Mouse (Mus musculus): ENCODE data around the gene Rdm1. TPM values are rescaled to one million over a fixed set of nuclear protein-coding genes. Genes with fewer than 3 reads are reported as not detected.

The Rdm1 gene
- polyA plus RNA-seq, 1 experiment from 2014 or later = 9.4 TPM

DNA sequence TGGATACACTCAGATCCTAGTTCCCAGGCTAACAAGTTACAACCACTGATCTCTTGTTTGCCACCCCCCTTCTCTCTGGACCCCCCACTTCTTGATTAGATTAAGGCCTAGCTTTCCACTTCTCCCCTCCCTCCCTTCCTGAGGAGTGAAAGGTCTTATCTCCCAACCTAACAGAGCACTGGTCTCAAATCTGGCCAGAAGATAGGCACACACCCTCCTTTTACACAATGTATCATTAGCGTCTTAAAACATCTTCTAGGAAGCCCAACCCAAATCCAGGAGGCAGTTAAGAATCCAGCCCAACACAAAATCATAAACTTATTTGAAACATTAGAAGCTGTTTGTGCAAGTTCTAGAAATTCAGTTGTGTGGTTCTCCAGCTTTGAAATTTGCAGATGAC is 43.3 kb downstream of the Rdm1 start:
- no peaks in the 10 kb centered on the region for H3K36me3 ChIP-seq (ENCODE audit: control insufficient read depth, insufficient read depth, low read length)
- no peak overlapping the region for H3K9ac ChIP-seq (replicated peaks; ENCODE audit: low read depth, low read length)
- ATAC-seq (ENCODE audit: low read depth) = no peak
- H3K4me1 ChIP-seq (ENCODE audit: control insufficient read depth, insufficient read depth, low read length) = no peaks in the 10 kb centered on the region
- no peaks in the 10 kb centered on the region for H3K9me3 ChIP-seq (ENCODE audit: control insufficient read depth, low read length)
- no peak overlapping the region for H3K27ac ChIP-seq (ENCODE audit: low read depth, low read length)
- no peak overlapping the region for H3K4me2 ChIP-seq (ENCODE audit: low read depth, low read length)
- no peak overlapping the region for H3K4me3 ChIP-seq (ENCODE audit: low read depth, low read length)
- H3K27me3 ChIP-seq (ENCODE audit: control insufficient read depth, insufficient read depth, low read length) = no peaks in the 10 kb centered on the region
- WGBS = 89% methylated on average over 1 of the region's 1 CpGs

DNA sequence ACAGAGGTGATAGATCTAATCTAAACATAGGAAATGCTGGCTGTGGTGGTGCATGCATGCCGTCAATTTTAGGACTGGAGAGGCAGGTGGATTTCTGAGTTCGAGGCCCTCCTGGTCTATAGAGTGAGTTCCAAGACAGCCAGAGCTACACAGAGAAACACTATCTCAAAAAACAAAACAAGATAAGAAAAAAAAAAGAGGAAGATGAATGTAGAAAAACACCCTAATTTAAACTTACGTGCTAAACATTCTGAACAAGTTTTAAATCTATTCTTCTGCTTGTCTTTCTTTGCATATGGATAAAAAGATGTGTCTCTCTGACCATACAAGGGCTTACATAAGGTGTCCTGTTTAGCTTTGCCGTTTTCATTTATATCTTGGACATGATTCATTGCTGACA is 44.3 kb downstream of the Rdm1 start:
- H3K9ac ChIP-seq (replicated peaks; ENCODE audit: low read depth, low read length) = no peak overlapping the region
- H3K27ac ChIP-seq (ENCODE audit: low read depth, low read length) = no peak overlapping the region
- ATAC-seq (ENCODE audit: low read depth) = no peak
- no peaks in the 10 kb centered on the region for H3K27me3 ChIP-seq (ENCODE audit: control insufficient read depth, insufficient read depth, low read length)
- H3K4me2 ChIP-seq (ENCODE audit: low read depth, low read length) = no peak overlapping the region
- no peaks in the 10 kb centered on the region for H3K36me3 ChIP-seq (ENCODE audit: control insufficient read depth, insufficient read depth, low read length)
- H3K9me3 ChIP-seq (ENCODE audit: control insufficient read depth, low read length) = no peaks in the 10 kb centered on the region
- WGBS = 87% methylated on average over 4 of the region's 4 CpGs
- no peaks in the 10 kb centered on the region for H3K4me1 ChIP-seq (ENCODE audit: control insufficient read depth, insufficient read depth, low read length)
- H3K4me3 ChIP-seq (ENCODE audit: low read depth, low read length) = no peak overlapping the region

DNA sequence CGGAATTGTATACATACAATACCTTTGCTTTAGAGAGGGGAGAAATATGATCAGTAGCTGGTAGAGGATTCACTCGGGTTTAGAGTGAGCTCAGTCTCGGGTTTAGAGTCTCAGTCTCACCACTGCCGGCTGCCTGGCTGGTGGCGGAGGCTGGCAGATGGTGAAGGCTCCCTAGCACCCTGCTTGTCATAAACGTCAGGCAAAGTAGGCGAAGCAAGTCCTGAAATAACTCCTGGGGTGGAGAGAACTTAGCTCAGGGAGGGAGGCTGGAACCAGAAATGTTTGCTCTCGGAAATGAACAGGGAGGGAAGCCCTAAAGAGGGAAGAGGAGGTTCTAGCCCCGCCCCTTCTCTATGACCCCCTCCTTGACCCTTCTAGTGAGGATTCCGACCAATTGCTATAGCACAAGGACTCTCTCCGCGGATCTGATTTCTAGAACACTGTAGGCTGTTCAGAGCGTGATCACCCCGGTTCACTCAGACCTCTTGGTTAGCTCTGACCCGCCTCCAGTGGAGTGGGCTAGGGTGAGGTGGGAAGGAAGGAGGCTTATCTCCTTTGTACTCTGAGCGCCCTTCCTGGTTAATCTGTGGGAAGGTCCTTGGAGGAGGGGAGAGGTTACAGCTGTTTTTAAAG is 46.1 kb downstream of the Rdm1 start:
- ATAC-seq (ENCODE audit: low read depth) = no peak

DNA sequence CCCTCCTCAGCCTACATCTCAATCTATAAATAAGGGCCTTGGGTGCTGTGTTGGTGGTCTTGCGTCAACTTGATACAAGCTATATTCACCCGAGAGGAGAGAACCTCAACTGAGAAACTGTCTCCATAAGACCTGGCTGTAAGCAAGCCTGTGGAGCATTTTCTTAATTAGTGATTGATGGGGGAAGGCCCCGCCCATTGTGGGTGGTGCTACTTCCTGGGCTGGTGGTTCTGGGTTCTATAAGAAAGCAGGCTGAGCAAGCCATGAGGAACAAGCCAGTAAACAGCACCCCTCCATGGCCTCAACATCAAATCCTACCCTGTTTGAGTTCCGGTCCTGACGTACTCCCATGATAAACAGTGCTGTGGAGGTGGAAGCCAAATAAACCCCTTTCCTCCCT is 47.1 kb downstream of the Rdm1 start:
- Histone ChIP-seq H3K9ac (replicated peaks; ENCODE audit: low read depth, low read length) (no peak overlapping the region), H3K36me3 (ENCODE audit: control insufficient read depth, insufficient read depth, low read length) (no peaks in the 10 kb centered on the region), H3K27ac (ENCODE audit: low read depth, low read length) (no peak overlapping the region), H3K4me2 (ENCODE audit: low read depth, low read length) (no peak overlapping the region), H3K9me3 (ENCODE audit: control insufficient read depth, low read length) (no peaks in the 10 kb centered on the region), H3K27me3 (ENCODE audit: control insufficient read depth, insufficient read depth, low read length) (no peaks in the 10 kb centered on the region), H3K4me3 (ENCODE audit: low read depth, low read length) (no peak overlapping the region), H3K4me1 (ENCODE audit: control insufficient read depth, insufficient read depth, low read length) (no peaks in the 10 kb centered on the region)
- WGBS = 90% methylated on average over 5 of the region's 5 CpGs
- no peak for ATAC-seq (ENCODE audit: low read depth)

More for the DNA sequence above, 46.1 kb downstream of the Rdm1 start:
- Histone ChIP-seq H3K36me3 (ENCODE audit: control insufficient read depth, insufficient read depth, low read length) (no peaks in the 10 kb centered on the region), H3K4me2 (ENCODE audit: low read depth, low read length) (no peak overlapping the region), H3K27me3 (ENCODE audit: control insufficient read depth, insufficient read depth, low read length) (no peaks in the 10 kb centered on the region), H3K4me3 (ENCODE audit: low read depth, low read length) (no peak overlapping the region), H3K9ac (replicated peaks; ENCODE audit: low read depth, low read length) (no peak overlapping the region), H3K27ac (ENCODE audit: low read depth, low read length) (no peak overlapping the region), H3K9me3 (ENCODE audit: control insufficient read depth, low read length) (no peaks in the 10 kb centered on the region), H3K4me1 (ENCODE audit: control insufficient read depth, insufficient read depth, low read length) (no peaks in the 10 kb centered on the region)
- whole genome bisulfite sequencing = 35% methylated on average over 16 of the region's 16 CpGs

DNA sequence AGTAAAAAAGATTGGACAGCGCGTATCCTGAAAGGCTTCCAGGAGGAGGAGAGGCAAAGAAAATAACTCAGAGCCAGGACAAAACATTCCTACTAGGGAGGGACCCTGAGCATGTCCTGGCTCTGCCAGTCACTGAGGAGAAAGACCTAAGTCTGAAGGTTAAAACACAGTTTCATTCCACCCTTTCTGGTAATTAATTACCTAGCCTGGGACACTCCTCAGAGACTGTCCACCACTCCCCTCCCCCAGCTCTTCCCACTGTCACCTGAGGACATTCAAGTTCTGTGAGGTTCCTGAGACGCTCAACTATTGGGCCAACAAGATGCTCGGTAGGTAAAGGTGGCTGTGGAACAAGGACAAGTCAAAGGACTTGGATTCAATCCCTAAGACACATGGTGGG is 48.4 kb downstream of the Rdm1 start:
- Histone ChIP-seq H3K27me3 (ENCODE audit: control insufficient read depth, insufficient read depth, low read length) (no peaks in the 10 kb centered on the region), H3K4me2 (ENCODE audit: low read depth, low read length) (no peak overlapping the region), H3K36me3 (ENCODE audit: control insufficient read depth, insufficient read depth, low read length) (no peaks in the 10 kb centered on the region), H3K27ac (ENCODE audit: low read depth, low read length) (no peak overlapping the region), H3K4me1 (ENCODE audit: control insufficient read depth, insufficient read depth, low read length) (no peaks in the 10 kb centered on the region), H3K9me3 (ENCODE audit: control insufficient read depth, low read length) (no peaks in the 10 kb centered on the region), H3K4me3 (ENCODE audit: low read depth, low read length) (no peak overlapping the region), H3K9ac (replicated peaks; ENCODE audit: low read depth, low read length) (no peak overlapping the region)
- no peak for ATAC-seq (ENCODE audit: low read depth)
- 94% methylated on average over 4 of the region's 4 CpGs for WGBS

DNA sequence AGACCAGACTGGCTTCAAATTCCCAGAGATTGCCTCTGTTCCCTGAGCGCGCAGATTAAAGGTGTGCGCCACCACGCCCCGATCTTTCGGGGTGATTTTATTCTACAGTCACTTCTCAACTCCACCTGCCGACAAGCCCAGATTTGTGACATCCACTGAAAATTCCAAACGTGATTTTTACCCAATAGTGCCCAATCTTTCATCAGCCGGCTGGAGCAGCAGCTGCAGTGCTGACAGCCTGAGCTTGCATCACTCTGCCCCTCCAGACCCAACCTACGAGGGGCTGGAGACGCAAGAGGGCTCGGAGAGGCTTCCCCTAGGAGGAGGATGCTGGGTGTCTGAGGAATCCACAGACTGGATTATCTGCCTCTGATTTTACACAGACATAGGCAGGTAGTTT is 50.7 kb downstream of the Rdm1 start:
- ATAC-seq (ENCODE audit: low read depth) = no peak
- Histone ChIP-seq H3K9me3 (ENCODE audit: control insufficient read depth, low read length) (no peaks in the 10 kb centered on the region), H3K4me1 (ENCODE audit: control insufficient read depth, insufficient read depth, low read length) (peaks cover 6% of the 10 kb centered on the region), H3K9ac (replicated peaks; ENCODE audit: low read depth, low read length) (no peak overlapping the region), H3K36me3 (ENCODE audit: control insufficient read depth, insufficient read depth, low read length) (no peaks in the 10 kb centered on the region), H3K27ac (ENCODE audit: low read depth, low read length) (no peak overlapping the region), H3K4me2 (ENCODE audit: low read depth, low read length) (no peak overlapping the region), H3K27me3 (ENCODE audit: control insufficient read depth, insufficient read depth, low read length) (no peaks in the 10 kb centered on the region), H3K4me3 (ENCODE audit: low read depth, low read length) (no peak overlapping the region)
- 79% methylated on average over 12 of the region's 12 CpGs for WGBS

GRCm38 (mm10) chr11:101678770-101679169 is 51.8 kb downstream of the Rdm1 start:
- H3K27ac ChIP-seq (ENCODE audit: low read depth, low read length) = no peak overlapping the region
- H3K4me3 ChIP-seq (ENCODE audit: low read depth, low read length) = no peak overlapping the region
- no peak for ATAC-seq (ENCODE audit: low read depth)
- no peak overlapping the region for H3K9ac ChIP-seq (replicated peaks; ENCODE audit: low read depth, low read length)
- peaks cover 6% of the 10 kb centered on the region for H3K4me1 ChIP-seq (ENCODE audit: control insufficient read depth, insufficient read depth, low read length)
- H3K4me2 ChIP-seq (ENCODE audit: low read depth, low read length) = no peak overlapping the region
- H3K27me3 ChIP-seq (ENCODE audit: control insufficient read depth, insufficient read depth, low read length) = no peaks in the 10 kb centered on the region
- no peaks in the 10 kb centered on the region for H3K36me3 ChIP-seq (ENCODE audit: control insufficient read depth, insufficient read depth, low read length)
- H3K9me3 ChIP-seq (ENCODE audit: control insufficient read depth, low read length) = no peaks in the 10 kb centered on the region
- 56% methylated on average over 5 of the region's 5 CpGs for WGBS

DNA sequence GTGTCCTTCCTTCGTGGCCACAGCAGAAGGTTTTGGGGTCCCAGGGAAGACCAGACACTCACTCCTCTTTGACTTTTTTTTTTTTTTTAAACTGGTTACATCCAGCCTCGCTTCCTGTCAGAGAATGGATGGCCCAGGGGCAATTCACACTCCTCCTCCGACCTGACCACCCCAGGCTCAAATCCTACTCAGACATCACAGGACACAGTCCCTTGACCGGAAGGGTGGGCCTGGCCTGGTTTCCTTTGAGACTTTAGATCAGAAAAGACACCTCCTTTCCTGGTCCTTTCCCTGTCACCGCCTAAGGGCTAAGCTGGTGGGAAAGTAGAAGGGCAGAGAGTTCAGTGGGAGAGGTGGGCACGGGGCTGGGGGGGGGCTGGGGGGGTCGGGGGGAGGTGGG is 52.9 kb downstream of the Rdm1 start:
- Histone ChIP-seq H3K9me3 (ENCODE audit: control insufficient read depth, low read length) (no peaks in the 10 kb centered on the region), H3K4me2 (ENCODE audit: low read depth, low read length) (no peak overlapping the region), H3K36me3 (ENCODE audit: control insufficient read depth, insufficient read depth, low read length) (no peaks in the 10 kb centered on the region), H3K9ac (replicated peaks; ENCODE audit: low read depth, low read length) (no peak overlapping the region), H3K4me3 (ENCODE audit: low read depth, low read length) (no peak overlapping the region), H3K4me1 (ENCODE audit: control insufficient read depth, insufficient read depth, low read length) (peaks cover 6% of the 10 kb centered on the region), H3K27ac (ENCODE audit: low read depth, low read length) (no peak overlapping the region), H3K27me3 (ENCODE audit: control insufficient read depth, insufficient read depth, low read length) (no peaks in the 10 kb centered on the region)
- no peak for ATAC-seq (ENCODE audit: low read depth)
- WGBS = 46% methylated on average over 5 of the region's 7 CpGs

- Histone ChIP-seq H3K27ac (ENCODE audit: low read depth, low read length) (no peak overlapping the region), H3K9me3 (ENCODE audit: control insufficient read depth, low read length) (no peaks in the 10 kb centered on the region), H3K4me3 (ENCODE audit: low read depth, low read length) (no peak overlapping the region), H3K27me3 (ENCODE audit: control insufficient read depth, insufficient read depth, low read length) (no peaks in the 10 kb centered on the region), H3K4me1 (ENCODE audit: control insufficient read depth, insufficient read depth, low read length) (peaks cover 6% of the 10 kb centered on the region), H3K4me2 (ENCODE audit: low read depth, low read length) (no peak overlapping the region), H3K36me3 (ENCODE audit: control insufficient read depth, insufficient read depth, low read length) (no peaks in the 10 kb centered on the region), H3K9ac (replicated peaks; ENCODE audit: low read depth, low read length) (no peak overlapping the region)
- WGBS = 33% methylated on average over 3 of the region's 3 CpGs
- no peak for ATAC-seq (ENCODE audit: low read depth)
Observed at GRCm38 (mm10) chr11:101680634-101681325, 53.8 kb downstream of the Rdm1 start.
